Comparison of ENCODE assay signal across 11 mouse cellular contexts in genomic region chr2:157395960-157396359, GRCm38 (mm10). TPM values are rescaled to one million over a fixed set of nuclear protein-coding genes. Genes with fewer than 3 reads are reported as not detected.
DNase-seq lines count a peak whose midpoint lies in the region; ATAC-seq lines count a peak whose summit lies in the region.
"Had no signal": no experiment of that assay in that cellular context is flagged by ENCODE, and none has a peak within 500 bp of the region (broad histone marks: within the 10 kb centered on the region; RNA-seq: fewer than 3 reads in every experiment).

No protein-coding gene starts in this region.

- H3K36me3 ChIP-seq in heart, embryonic 16.5 days (ENCODE audit: control insufficient read depth, insufficient read depth): peaks cover 18% of the 10 kb centered on the region
- H3K36me3 ChIP-seq in hindbrain, embryonic 15.5 days: peaks cover 24% of the 10 kb centered on the region
- H3K36me3 ChIP-seq in stomach, embryonic 14.5 days (ENCODE audit: control insufficient read depth, insufficient read depth, low read length): peaks cover 11% of the 10 kb centered on the region

- no peaks in the 10 kb centered on the region for H3K9me3 ChIP-seq in heart, embryonic 16.5 days (replicated peaks; ENCODE audit: control insufficient read depth, low read length)
- H3K9me3 ChIP-seq in hindbrain, embryonic 15.5 days: no peaks in the 10 kb centered on the region
- 0 out of 2 replicates have a peak, but pooled peaks cover 3% of the 10 kb centered on the region for H3K9me3 ChIP-seq in stomach, embryonic 14.5 days (ENCODE audit: control insufficient read depth, low read depth, low read length)

- no peak for DNase-seq in heart, adult 9 months (ENCODE audit: low spot score in 2 of 2)
- peak; percentile 14 for DNase-seq in c-Kit-positive CD71-negative TER-119-negative erythroid progenitor cells, embryonic 14.5 days (ENCODE audit: low read depth)
- DNase-seq in kidney, adult 18-20 months: no peak
- DNase-seq in gastrocnemius, adult 8-10 months (ENCODE audit: low spot score in 2 of 2): no peak
- DNase-seq in right cerebral cortex, postnatal 14 days: no peak
- DNase-seq: adrenal gland, postnatal 10 days; heart, postnatal 4 days had no signal

- 63% methylated on average over 13 of the region's 13 CpGs for WGBS in heart, embryonic 16.5 days
- 66% methylated on average over 13 of the region's 13 CpGs for WGBS in hindbrain, embryonic 15.5 days
- 65% methylated on average over 13 of the region's 13 CpGs for WGBS in stomach, embryonic 14.5 days

- H3K27ac ChIP-seq in heart, embryonic 16.5 days (ENCODE audit: low read length): peak overlapping the region; percentile 52
- peak overlapping the region; percentile 17; the same call in 1 of the 2 replicates for H3K27ac ChIP-seq in hindbrain, embryonic 15.5 days (replicated peaks)
- peak overlapping the region; percentile 82 for H3K27ac ChIP-seq in stomach, embryonic 14.5 days (ENCODE audit: low read length)
- H3K27ac ChIP-seq: liver, embryonic 12.5 days had no signal

- H3K9ac ChIP-seq in heart, embryonic 16.5 days (ENCODE audit: low read length): no peak overlapping the region
- H3K9ac ChIP-seq in hindbrain, embryonic 15.5 days: no peak overlapping the region
- H3K9ac ChIP-seq in stomach, embryonic 14.5 days (replicated peaks; ENCODE audit: low read depth, low read length): no peak overlapping the region
- H3K9ac ChIP-seq: liver, embryonic 12.5 days had no signal

- peak; percentile 50; the same call in 1 of the 2 replicates for ATAC-seq in heart, embryonic 16.5 days (replicated peaks; ENCODE audit: extremely low read depth, insufficient read depth, low FRiP score)
- no peak for ATAC-seq in hindbrain, embryonic 15.5 days (ENCODE audit: low FRiP score, low read depth)
- no peak for ATAC-seq in stomach, embryonic 14.5 days (ENCODE audit: insufficient number of reproducible peaks, insufficient read depth, low FRiP score, low read depth)
- ATAC-seq: liver, embryonic 12.5 days had no signal

- no peaks in the 10 kb centered on the region for H3K27me3 ChIP-seq in heart, embryonic 16.5 days (ENCODE audit: control insufficient read depth, insufficient read depth, low read length)
- H3K27me3 ChIP-seq in hindbrain, embryonic 15.5 days: no peaks in the 10 kb centered on the region
- no peaks in the 10 kb centered on the region for H3K27me3 ChIP-seq in stomach, embryonic 14.5 days (ENCODE audit: control insufficient read depth, insufficient read depth, low read length)
- H3K27me3 ChIP-seq: liver, embryonic 12.5 days had no signal

- 0 out of 2 replicates have a peak, but pooled peaks cover 2% of the 10 kb centered on the region for H3K4me1 ChIP-seq in heart, embryonic 16.5 days (ENCODE audit: control insufficient read depth, insufficient read depth, low read length)
- 0 out of 2 replicates have a peak, but pooled peaks cover 5% of the 10 kb centered on the region for H3K4me1 ChIP-seq in hindbrain, embryonic 15.5 days (replicated peaks)
- H3K4me1 ChIP-seq in stomach, embryonic 14.5 days (ENCODE audit: control insufficient read depth, insufficient read depth, low read length): peaks cover 16% of the 10 kb centered on the region; the same call in 1 of the 2 replicates

- H3K4me3 ChIP-seq in heart, embryonic 16.5 days (ENCODE audit: low read length): no peak overlapping the region
- no peak overlapping the region for H3K4me3 ChIP-seq in hindbrain, embryonic 15.5 days
- H3K4me3 ChIP-seq in stomach, embryonic 14.5 days (ENCODE audit: low read depth, low read length): no peak overlapping the region
- H3K4me3 ChIP-seq: liver, embryonic 12.5 days had no signal

- no peak overlapping the region for H3K4me2 ChIP-seq in heart, embryonic 16.5 days (ENCODE audit: low read depth, low read length)
- no peak overlapping the region for H3K4me2 ChIP-seq in hindbrain, embryonic 15.5 days
- no peak overlapping the region for H3K4me2 ChIP-seq in stomach, embryonic 14.5 days (replicated peaks; ENCODE audit: low read depth, low read length)
- H3K4me2 ChIP-seq: liver, embryonic 12.5 days had no signal

RNA-seq across cellular contexts. Expression of gene Src, which starts 22.3 kb away (rescaled TPM):
- polyA plus RNA-seq in heart, embryonic 16.5 days (2015; fragmentation: Nextera tagmentation; extraction: Ambion mirVana): 5.7 and 6.9 TPM in 2 replicates
- polyA plus RNA-seq in hindbrain, embryonic 15.5 days (2015; fragmentation: Nextera tagmentation; extraction: Ambion mirVana): 34.4 and 38.4 TPM in 2 replicates
- polyA plus RNA-seq in stomach, embryonic 14.5 days (2014; fragmentation: Nextera tagmentation; extraction: Ambion mirVana): 17.1 and 17.2 TPM in 2 replicates
- 1 to 10 TPM; 1.3 to 2.3 (median 1.7) TPM for total RNA-seq in gastrocnemius, adult 8-10 months (2022)

RNA-seq across cellular contexts. Expression of gene Manbal, which starts 28.6 kb away (rescaled TPM):
- 54.0 and 61.7 TPM in 2 replicates for polyA plus RNA-seq in heart, embryonic 16.5 days (2015; fragmentation: Nextera tagmentation; extraction: Ambion mirVana)
- 102 and 114 TPM in 2 replicates for polyA plus RNA-seq in hindbrain, embryonic 15.5 days (2015; fragmentation: Nextera tagmentation; extraction: Ambion mirVana)
- polyA plus RNA-seq in stomach, embryonic 14.5 days (2014; fragmentation: Nextera tagmentation; extraction: Ambion mirVana): 47.3 and 49.2 TPM in 2 replicates
- total RNA-seq in gastrocnemius, adult 8-10 months (2022): 10 to 100 TPM; 16.4 to 18.4 (median 17.4) TPM

RNA-seq across cellular contexts. Expression of gene Ghrh, which starts 48.7 kb away (rescaled TPM):
- not detected in 2 replicates for polyA plus RNA-seq in heart, embryonic 16.5 days (2015; fragmentation: Nextera tagmentation; extraction: Ambion mirVana)
- 1.2 and 1.3 TPM in 2 replicates for polyA plus RNA-seq in hindbrain, embryonic 15.5 days (2015; fragmentation: Nextera tagmentation; extraction: Ambion mirVana)
- polyA plus RNA-seq in stomach, embryonic 14.5 days (2014; fragmentation: Nextera tagmentation; extraction: Ambion mirVana): not detected in 2 replicates
- not detected for total RNA-seq in gastrocnemius, adult 8-10 months (2022)
- total RNA-seq: adrenal gland, postnatal 10 days; heart, postnatal 4 days had no signal
- polyA plus RNA-seq: liver, embryonic 12.5 days had no signal

Comparison
In these comparisons a context has a peak if more than half of its experiments do, and no peak if none do; other contexts are left out.
1. H3K27ac ChIP-seq: peak in every context shown above with its lines; median percentile 82 in stomach, embryonic 14.5 days; 52 in heart, embryonic 16.5 days; 17 in hindbrain, embryonic 15.5 days.